Mouse (Mus musculus): ENCODE measurements at regions not wholly inside any gene's neighbourhood (a gene's known extent, or its start where the extent isn't known, plus 50 kb on each side); places are given as distances from the start of the nearest gene placed in this dataset.
"Not testable (repeated sequence)": the region's sequence is repeated elsewhere in the genome, so short reads cannot be mapped to it uniquely, and the experiment has no call there.

- no peak overlapping the region for H3K4me3 ChIP-seq
- peaks cover 59% of the 10 kb centered on the region for H3K4me1 ChIP-seq
- H3K9ac ChIP-seq, result no peak overlapping the region
- WGBS, result 80% methylated on average over 3 of the region's 3 CpGs
- ATAC-seq (ENCODE audit: borderline replicate concordance, extremely low read depth, low FRiP score, low TSS enrichment), result no peak
- no peak overlapping the region for H3K4me2 ChIP-seq
- no peaks in the 10 kb centered on the region for H3K36me3 ChIP-seq
- no peaks in the 10 kb centered on the region for H3K9me3 ChIP-seq
- H3K27ac ChIP-seq, result no peak overlapping the region
- H3K27me3 ChIP-seq, result no peaks in the 10 kb centered on the region
These were observed 194.3 kb downstream of the Fam43a start for GRCm38 (mm10) chr16:30793856-30794255.

- H3K27me3 ChIP-seq, result no peaks in the 10 kb centered on the region
- H3K36me3 ChIP-seq, result no peaks in the 10 kb centered on the region
- ATAC-seq (ENCODE audit: borderline replicate concordance, extremely low read depth, low FRiP score, low TSS enrichment), result peak; percentile 21
- H3K4me1 ChIP-seq, result peaks cover 55% of the 10 kb centered on the region
- H3K9me3 ChIP-seq, result no peaks in the 10 kb centered on the region
- H3K4me3 ChIP-seq, result no peak overlapping the region
- H3K27ac ChIP-seq, result 0 out of 2 replicates have a peak overlapping the region, but pooled peaks have one; percentile 11
- no peak overlapping the region for H3K4me2 ChIP-seq
- 47% methylated on average over 5 of the region's 5 CpGs for WGBS
- H3K9ac ChIP-seq, result no peak overlapping the region
These were observed 196.0 kb downstream of the Fam43a start for GRCm38 (mm10) chr16:30795501-30795904.

GRCm38 (mm10) chr16:30796103-30796502 lies 196.6 kb downstream of the Fam43a start:
- WGBS, result 92% methylated on average over 6 of the region's 6 CpGs
- H3K36me3 ChIP-seq, result no peaks in the 10 kb centered on the region
- no peak overlapping the region for H3K4me3 ChIP-seq
- ATAC-seq (ENCODE audit: borderline replicate concordance, extremely low read depth, low FRiP score, low TSS enrichment), result no peak
- H3K4me1 ChIP-seq, result peaks cover 49% of the 10 kb centered on the region
- no peaks in the 10 kb centered on the region for H3K27me3 ChIP-seq
- H3K4me2 ChIP-seq, result no peak overlapping the region
- H3K27ac ChIP-seq, result no peak overlapping the region
- H3K9me3 ChIP-seq, result no peaks in the 10 kb centered on the region
- H3K9ac ChIP-seq, result no peak overlapping the region

GRCm38 (mm10) chr16:30797006-30797405 lies 197.5 kb downstream of the Fam43a start:
- Histone ChIP-seq H3K4me1 (peaks cover 40% of the 10 kb centered on the region), H3K27ac (no peak overlapping the region), H3K27me3 (no peaks in the 10 kb centered on the region), H3K36me3 (no peaks in the 10 kb centered on the region), H3K9me3 (no peaks in the 10 kb centered on the region), H3K4me3 (no peak overlapping the region), H3K9ac (no peak overlapping the region), H3K4me2 (no peak overlapping the region)
- no peak for ATAC-seq (ENCODE audit: borderline replicate concordance, extremely low read depth, low FRiP score, low TSS enrichment)
- WGBS, result 83% methylated on average over 3 of the region's 3 CpGs

- H3K36me3 ChIP-seq, result no peaks in the 10 kb centered on the region
- H3K4me2 ChIP-seq, result no peak overlapping the region
- H3K9ac ChIP-seq, result no peak overlapping the region
- H3K9me3 ChIP-seq, result no peaks in the 10 kb centered on the region
- H3K27me3 ChIP-seq, result no peaks in the 10 kb centered on the region
- peaks cover 30% of the 10 kb centered on the region for H3K4me1 ChIP-seq
- peak; percentile 81; the same call in 1 of the 2 replicates for ATAC-seq (ENCODE audit: borderline replicate concordance, extremely low read depth, low FRiP score, low TSS enrichment)
- H3K4me3 ChIP-seq, result no peak overlapping the region
- H3K27ac ChIP-seq, result peak overlapping the region; percentile 34; the same call in 1 of the 2 replicates
- WGBS, result 50% methylated on average over 7 of the region's 7 CpGs
These were observed 198.5 kb downstream of the Fam43a start for GRCm38 (mm10) chr16:30797973-30798471.

- H3K4me2 ChIP-seq, result no peak overlapping the region
- H3K36me3 ChIP-seq, result no peaks in the 10 kb centered on the region
- no peaks in the 10 kb centered on the region for H3K9me3 ChIP-seq
- H3K4me3 ChIP-seq, result no peak overlapping the region
- no peak overlapping the region for H3K9ac ChIP-seq
- no peak for ATAC-seq (ENCODE audit: borderline replicate concordance, extremely low read depth, low FRiP score, low TSS enrichment)
- H3K27me3 ChIP-seq, result no peaks in the 10 kb centered on the region
- WGBS, result 63% methylated on average over 1 of the region's 1 CpGs
- H3K4me1 ChIP-seq, result peaks cover 25% of the 10 kb centered on the region
- H3K27ac ChIP-seq, result peak overlapping the region; percentile 34
These were observed 199.0 kb downstream of the Fam43a start for GRCm38 (mm10) chr16:30798536-30798935.

- Histone ChIP-seq H3K9me3 (no peaks in the 10 kb centered on the region), H3K4me1 (peaks cover 27% of the 10 kb centered on the region), H3K9ac (no peak overlapping the region), H3K36me3 (no peaks in the 10 kb centered on the region), H3K4me2 (no peak overlapping the region), H3K27ac (peak overlapping the region; percentile 64), H3K4me3 (no peak overlapping the region), H3K27me3 (no peaks in the 10 kb centered on the region)
- no peak; the same call in 1 of the 2 replicates for ATAC-seq (ENCODE audit: borderline replicate concordance, extremely low read depth, low FRiP score, low TSS enrichment)
- WGBS, result 40% methylated on average over 12 of the region's 12 CpGs
These were observed 200.4 kb downstream of the Fam43a start for GRCm38 (mm10) chr16:30799699-30800483.

GRCm38 (mm10) chr16:30804018-30804417 lies 204.5 kb downstream of the Fam43a start:
- no peaks in the 10 kb centered on the region for H3K36me3 ChIP-seq
- no peak overlapping the region for H3K4me2 ChIP-seq
- no peak overlapping the region for H3K9ac ChIP-seq
- no peaks in the 10 kb centered on the region for H3K9me3 ChIP-seq
- no peak for ATAC-seq (ENCODE audit: borderline replicate concordance, extremely low read depth, low FRiP score, low TSS enrichment)
- H3K27ac ChIP-seq, result no peak overlapping the region
- peaks cover 14% of the 10 kb centered on the region for H3K4me1 ChIP-seq
- 36% methylated on average over 3 of the region's 3 CpGs for WGBS
- H3K27me3 ChIP-seq, result no peaks in the 10 kb centered on the region
- H3K4me3 ChIP-seq, result no peak overlapping the region

- not testable (repeated sequence) for H3K4me3 ChIP-seq; ATAC-seq (ENCODE audit: borderline replicate concordance, extremely low read depth, low FRiP score, low TSS enrichment)
- 78% methylated on average over 4 of the region's 4 CpGs for whole genome bisulfite sequencing
These were observed 206.7 kb downstream of the Fam43a start for GRCm38 (mm10) chr16:30806206-30806605.

GRCm38 (mm10) chr16:30818541-30819120 lies 219.1 kb downstream of the Fam43a start:
- Histone ChIP-seq H3K9me3 (no peaks in the 10 kb centered on the region), H3K4me3 (no peak overlapping the region), H3K27me3 (no peaks in the 10 kb centered on the region), H3K27ac (peak overlapping the region; percentile 41; the same call in 1 of the 2 replicates), H3K4me1 (peaks cover 33% of the 10 kb centered on the region), H3K4me2 (no peak overlapping the region), H3K36me3 (no peaks in the 10 kb centered on the region), H3K9ac (no peak overlapping the region)
- 11% methylated on average over 5 of the region's 5 CpGs for WGBS
- no peak for ATAC-seq (ENCODE audit: borderline replicate concordance, extremely low read depth, low FRiP score, low TSS enrichment)

More at GRCm38 (mm10) chr16:30806206-30806605, 206.7 kb downstream of the Fam43a start:
- H3K4me1 ChIP-seq, H3K9ac ChIP-seq, H3K27me3 ChIP-seq, H3K27ac ChIP-seq, H3K9me3 ChIP-seq, H3K4me2 ChIP-seq, H3K36me3 ChIP-seq: not testable (repeated sequence)

GRCm38 (mm10) chr16:30819342-30819741 lies 219.8 kb downstream of the Fam43a start:
- Histone ChIP-seq H3K4me1 (peaks cover 33% of the 10 kb centered on the region), H3K9ac (no peak overlapping the region), H3K36me3 (no peaks in the 10 kb centered on the region), H3K4me3 (no peak overlapping the region), H3K4me2 (no peak overlapping the region), H3K27me3 (no peaks in the 10 kb centered on the region), H3K27ac (peak overlapping the region; percentile 5; the same call in 1 of the 2 replicates), H3K9me3 (no peaks in the 10 kb centered on the region)
- no peak for ATAC-seq (ENCODE audit: borderline replicate concordance, extremely low read depth, low FRiP score, low TSS enrichment)
- 81% methylated on average over 4 of the region's 4 CpGs for WGBS

GRCm38 (mm10) chr16:30820234-30820633 lies 220.7 kb downstream of the Fam43a start:
- no peak overlapping the region for H3K4me3 ChIP-seq
- peaks cover 33% of the 10 kb centered on the region for H3K4me1 ChIP-seq
- H3K9me3 ChIP-seq, result no peaks in the 10 kb centered on the region
- ATAC-seq (ENCODE audit: borderline replicate concordance, extremely low read depth, low FRiP score, low TSS enrichment), result no peak
- no peak overlapping the region for H3K9ac ChIP-seq
- no peaks in the 10 kb centered on the region for H3K27me3 ChIP-seq
- H3K27ac ChIP-seq, result no peak overlapping the region
- H3K4me2 ChIP-seq, result no peak overlapping the region
- no peaks in the 10 kb centered on the region for H3K36me3 ChIP-seq
- 93% methylated on average over 3 of the region's 3 CpGs for WGBS
